Mouse (Mus musculus) CD8-positive naive resting alpha-beta T cell, adult 57 days (primary cell): ENCODE data around the gene Amdhd2. TPM values are rescaled to one million over a fixed set of nuclear protein-coding genes. Genes with fewer than 3 reads are reported as not detected.

Experiments
- total RNA-seq: library from RNA; stranded (reverse); gene quantifications from one replicate; pipeline ENCODE4 v1.2.4, GENCODE M21; 2023

The Amdhd2 gene
- total RNA-seq = 27.2 TPM

GRCm38 (mm10) chr17:24163176-24163962, at the start of gene Amdhd2:
Gene Amdhd2 (minus strand): TSS chr17:24163766.

GRCm38 (mm10) chr17:24209043-24209915, 45.7 kb upstream of the Amdhd2 start, which contains the start of gene Ntn3:
Gene Ntn3 (minus strand): TSS chr17:24209531.

GRCm38 (mm10) chr17:24205284-24205888, 41.8 kb upstream of the Amdhd2 start, which contains the start of gene Tbc1d24:
Gene Tbc1d24 (minus strand): TSS chr17:24205562.

GRCm38 (mm10) chr17:24169317-24170065, 5.9 kb upstream of the Amdhd2 start, which contains the start of gene Atp6v0c:
Gene Atp6v0c (minus strand): TSS chr17:24169702.

GRCm38 (mm10) chr17:24150824-24151223, 12.7 kb downstream of the Amdhd2 start, which contains the start of gene Pdpk1:
Gene Pdpk1 (minus strand): TSS chr17:24150924.

Other genes starting within 250 kb of the Amdhd2 start
- not detected for gene Dcpp3, start 246.3 kb downstream of the Amdhd2 start, total RNA-seq
- not detected for gene Sbp, start 222.1 kb downstream of the Amdhd2 start, total RNA-seq
- not detected for gene Sbpl, start 208.5 kb downstream of the Amdhd2 start, total RNA-seq
- gene Prss30, start 183.2 kb downstream of the Amdhd2 start, total RNA-seq = 3.3 TPM
- gene Prss22, start 165.7 kb downstream of the Amdhd2 start, total RNA-seq = not detected
- not detected for gene Prss27, start 125.6 kb downstream of the Amdhd2 start, total RNA-seq
- 29.3 TPM for gene Kctd5, start 90.3 kb downstream of the Amdhd2 start, total RNA-seq
- gene Pdpk1, start 12.8 kb downstream of the Amdhd2 start, total RNA-seq = 80.3 TPM
- 183 TPM for gene Atp6v0c, start 5.9 kb upstream of the Amdhd2 start, total RNA-seq
- 0.46 TPM for gene Tbc1d24, start 41.8 kb upstream of the Amdhd2 start, total RNA-seq
- not detected for gene Ntn3, start 45.8 kb upstream of the Amdhd2 start, total RNA-seq
- gene Tedc2, start 57.1 kb upstream of the Amdhd2 start, total RNA-seq = 7.6 TPM
- gene Ccnf, start 87.7 kb upstream of the Amdhd2 start, total RNA-seq = 5.2 TPM
- gene Abca17, start 187.3 kb upstream of the Amdhd2 start, total RNA-seq = 0.12 TPM
- 49.1 TPM for gene Abca3, start 188.2 kb upstream of the Amdhd2 start, total RNA-seq